Mouse (Mus musculus) mammary gland, adult 2 months (tissue): ENCODE measurements around the gene Riok2. TPM values are rescaled to one million over a fixed set of nuclear protein-coding genes. Genes with fewer than 3 reads are reported as not detected.

Experiments used
- polyA plus RNA-seq: library from polyadenylated mRNA; depleted of rRNA; stranded (reverse); fragments of >200 nt; gene quantifications from 2 replicates; pipeline ENCODE4 v1.2.3, GENCODE M21; 2012; ENCODE audit warnings: low replicate concordance; rRNA removed

Gene Riok2
- 4.2 and 15.5 TPM in 2 replicates for polyA plus RNA-seq

DNA sequence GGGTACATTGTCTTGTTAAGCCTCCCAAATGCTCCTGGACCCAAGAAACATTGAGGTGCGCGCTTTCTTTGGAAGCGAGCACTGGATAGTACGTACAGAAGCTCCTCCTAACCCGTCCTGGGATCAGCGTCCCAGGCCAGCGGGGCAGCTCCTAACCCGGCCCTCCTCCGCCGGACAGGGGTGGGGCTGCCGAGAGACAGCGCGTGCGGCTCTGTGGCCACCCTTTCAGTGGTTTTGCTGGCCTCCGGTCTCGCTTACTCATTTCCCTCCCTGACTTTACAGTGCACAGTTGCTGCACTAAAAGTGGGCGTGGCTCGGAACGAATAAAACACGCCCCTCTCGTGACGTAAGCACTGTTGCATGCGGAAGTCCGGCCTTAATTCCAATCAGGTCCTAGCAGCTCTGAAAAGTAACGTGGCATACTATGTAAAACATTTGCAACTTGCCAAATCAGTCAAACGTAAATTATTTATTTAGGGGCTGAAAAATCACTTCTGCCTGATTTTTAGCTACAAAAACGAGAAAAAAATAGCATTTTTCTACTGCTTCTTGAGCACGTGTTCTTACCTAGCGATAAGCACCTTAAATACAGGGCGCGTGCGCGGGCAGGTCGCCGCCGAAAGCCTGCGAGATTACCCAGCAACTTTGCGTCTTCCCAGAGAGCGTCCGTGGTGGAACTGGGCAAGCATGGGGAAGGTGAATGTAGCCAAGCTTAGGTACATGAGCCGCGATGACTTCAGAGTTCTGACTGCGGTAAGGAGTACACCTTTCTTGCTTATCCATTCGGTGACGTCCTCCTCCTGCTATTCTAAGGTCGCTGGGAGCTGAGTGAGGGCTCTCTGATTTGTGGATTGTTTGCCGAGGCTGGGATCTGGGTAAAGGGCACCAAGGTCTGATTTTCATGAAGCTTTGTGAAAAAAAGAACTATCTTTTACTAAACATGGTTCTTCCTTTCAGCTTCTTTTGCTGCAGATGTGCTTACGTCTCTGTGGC, at the start of gene Riok2:
Gene Riok2, plus strand, starts transcription at position 392 of the 993 bp plus-strand sequence.

GRCm38 (mm10) chr17:17402222-17403004, 28.3 kb downstream of the Riok2 start, which contains the start of gene Lix1:
Lix1 (plus strand) TSS chr17:17402672.

Other genes with a start within 250 kb of the Riok2 start
- 0.16 and 0.76 TPM in 2 replicates for gene Lix1, start 28.4 kb downstream of the Riok2 start, polyA plus RNA-seq